Mouse (Mus musculus) testis, adult 2 months (tissue): ENCODE measurements around the gene Stard5.

Experiments
- CTCF ChIP-seq: fragments of 200-500 bp; IDR thresholded peaks from 2 replicates; pipeline ENCODE4 v1.5.1; 2012; ENCODE audit warnings: low read depth, mild to moderate bottlenecking, inconsistent platforms, low read length, moderate library complexity; ENCODE audit not compliant: control insufficient read depth, insufficient read depth, insufficient replicate concordance
- POLR2A ChIP-seq: fragments of 200-500 bp; IDR thresholded peaks from 2 replicates; pipeline ENCODE4 v1.6.1; 2012; ENCODE audit warnings: low read depth, mild to moderate bottlenecking, inconsistent platforms, low read length, moderate library complexity; ENCODE audit not compliant: control insufficient read depth

- TF ChIP-seq CTCF (no peak), POLR2A (no peak)
Observed at GRCm38 (mm10) chr7:83616268-83616667, 15.5 kb upstream of the Stard5 start.
